Mouse (Mus musculus): ENCODE measurements around the gene Nrtn. TPM values are rescaled to one million over a fixed set of nuclear protein-coding genes. Genes with fewer than 3 reads are reported as not detected.

The Nrtn gene
- total RNA-seq, 2 experiments from 2014 or later, result 22.4 to 22.5 TPM

DNA sequence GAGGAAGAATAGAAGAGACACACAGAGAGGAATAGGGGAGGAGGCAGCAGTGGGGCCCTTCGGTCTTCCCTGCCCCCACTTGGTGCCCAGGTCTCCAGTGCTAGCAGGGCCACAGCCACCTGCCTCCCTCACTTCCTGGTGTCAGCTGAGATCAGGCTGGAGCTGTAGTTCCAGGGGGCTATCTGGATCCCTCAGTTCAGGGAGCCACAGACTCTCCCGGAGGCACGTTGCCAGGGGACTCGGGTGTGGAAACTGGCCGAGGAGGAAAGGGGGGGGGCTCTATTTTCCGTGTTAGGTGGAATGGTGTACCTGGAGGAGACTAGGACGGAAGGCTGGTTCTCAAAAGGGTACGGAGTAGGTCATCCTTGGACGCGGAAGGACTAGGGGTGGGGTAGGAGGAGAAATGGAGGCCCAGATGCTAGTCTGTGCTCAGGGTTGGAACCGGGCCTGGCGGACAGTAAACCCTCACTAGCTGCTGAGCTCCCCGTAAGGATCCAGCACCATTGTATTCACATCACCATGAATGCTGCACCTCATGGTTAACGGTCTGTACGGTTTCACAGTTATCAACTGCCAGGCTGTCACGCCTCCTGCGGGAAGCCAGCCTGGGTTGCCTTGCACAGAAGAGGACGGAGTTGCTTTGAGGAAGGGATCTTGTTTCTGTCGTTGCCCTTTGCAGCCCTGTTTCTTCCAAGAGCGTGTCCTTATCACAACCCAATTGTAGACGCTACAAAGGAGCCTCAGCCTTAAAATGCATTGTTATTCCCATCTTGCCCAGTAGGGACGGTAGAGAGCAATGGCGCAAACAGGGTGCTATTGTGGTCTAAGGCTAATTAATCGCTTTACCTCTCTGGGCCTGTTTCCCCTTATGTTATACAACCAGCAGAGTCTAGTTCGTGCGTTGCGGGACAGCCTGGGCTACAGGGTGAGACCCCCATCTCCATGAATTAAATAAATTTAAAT, 5.7 kb upstream of the Nrtn start:
- DNase-seq, result peak; percentile 72

DNA sequence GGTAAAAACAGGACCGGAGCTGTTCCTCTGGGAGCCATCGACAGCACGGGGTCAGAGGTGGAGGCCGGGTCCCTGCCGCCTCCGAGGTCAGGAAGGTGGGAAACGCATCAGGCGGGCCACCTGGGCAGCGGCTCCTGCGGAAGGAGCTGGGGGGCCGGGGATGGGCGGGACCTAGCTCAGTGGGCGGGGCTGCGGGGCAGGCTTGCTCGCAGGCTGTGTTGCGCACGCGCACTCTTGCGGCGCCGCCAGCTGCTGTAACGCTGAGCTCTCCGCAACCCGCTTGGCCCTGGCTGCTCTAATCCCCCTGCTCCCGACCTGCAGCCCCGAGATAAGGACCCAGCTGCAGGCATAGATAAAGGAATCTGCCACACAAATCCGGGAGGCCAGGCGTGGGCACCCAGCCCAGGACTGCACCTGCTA, 4.7 kb upstream of the Nrtn start:
- peak; percentile 91 for DNase-seq

DNA sequence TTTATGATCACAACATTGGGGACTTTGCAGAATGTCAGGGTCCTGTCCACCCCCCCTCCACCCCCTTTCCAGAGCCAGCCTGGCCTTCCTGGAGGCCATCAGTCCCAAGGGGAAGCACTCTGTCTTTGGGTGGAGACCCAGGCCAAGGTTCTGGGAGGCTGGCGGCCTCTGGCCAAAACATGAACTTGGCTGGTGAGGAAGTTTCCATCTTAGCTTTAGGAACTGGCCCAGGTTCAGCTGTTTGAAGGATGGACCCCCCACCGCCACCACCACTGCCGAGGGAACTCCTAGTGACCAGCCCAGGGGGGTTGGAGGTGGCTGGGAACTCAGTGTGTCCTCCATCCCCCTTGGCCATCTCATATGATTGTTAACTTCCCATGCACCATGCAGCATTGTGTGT, 3.7 kb upstream of the Nrtn start:
- no peak for DNase-seq

DNA sequence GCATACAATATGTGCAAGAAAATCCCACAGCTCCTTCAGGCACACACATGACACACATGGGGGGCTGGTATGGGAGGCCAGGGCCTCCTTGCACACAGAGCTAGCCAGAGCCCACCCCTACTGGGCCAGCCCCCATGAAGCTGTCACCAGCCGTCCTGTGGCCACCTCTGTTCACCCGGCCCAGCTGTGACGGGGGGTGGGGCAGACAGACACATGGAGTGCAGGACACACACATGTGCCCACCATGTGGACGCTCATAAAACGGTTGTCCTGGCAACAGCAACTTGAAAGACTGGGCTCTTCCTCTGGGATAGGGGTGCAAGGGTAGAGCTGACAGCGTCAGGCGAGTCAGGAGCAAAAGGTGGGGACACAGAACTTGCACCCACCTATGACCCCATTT, 1.9 kb upstream of the Nrtn start:
- no peak for DNase-seq

DNA sequence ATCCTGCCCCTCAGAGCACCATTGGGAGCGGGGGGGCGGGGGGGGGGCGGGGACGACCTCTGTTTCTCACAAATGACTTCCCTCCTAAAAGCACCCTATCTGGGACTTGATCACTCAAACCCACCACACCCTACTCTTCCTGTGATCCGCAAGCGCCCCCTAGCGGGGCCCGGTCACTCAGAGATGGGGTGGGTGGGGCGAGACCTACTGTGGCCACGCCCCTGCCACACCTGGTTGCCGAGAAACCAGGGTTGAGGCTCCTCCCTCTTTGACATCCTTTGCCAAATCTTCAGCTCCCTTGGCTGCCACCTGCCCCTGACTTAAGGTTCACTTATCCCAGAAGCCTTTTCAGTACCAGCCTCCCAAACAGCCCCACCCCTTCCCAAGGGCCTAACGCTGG, 802 bp upstream of the Nrtn start:
- DNase-seq, result peak; percentile 77

DNA sequence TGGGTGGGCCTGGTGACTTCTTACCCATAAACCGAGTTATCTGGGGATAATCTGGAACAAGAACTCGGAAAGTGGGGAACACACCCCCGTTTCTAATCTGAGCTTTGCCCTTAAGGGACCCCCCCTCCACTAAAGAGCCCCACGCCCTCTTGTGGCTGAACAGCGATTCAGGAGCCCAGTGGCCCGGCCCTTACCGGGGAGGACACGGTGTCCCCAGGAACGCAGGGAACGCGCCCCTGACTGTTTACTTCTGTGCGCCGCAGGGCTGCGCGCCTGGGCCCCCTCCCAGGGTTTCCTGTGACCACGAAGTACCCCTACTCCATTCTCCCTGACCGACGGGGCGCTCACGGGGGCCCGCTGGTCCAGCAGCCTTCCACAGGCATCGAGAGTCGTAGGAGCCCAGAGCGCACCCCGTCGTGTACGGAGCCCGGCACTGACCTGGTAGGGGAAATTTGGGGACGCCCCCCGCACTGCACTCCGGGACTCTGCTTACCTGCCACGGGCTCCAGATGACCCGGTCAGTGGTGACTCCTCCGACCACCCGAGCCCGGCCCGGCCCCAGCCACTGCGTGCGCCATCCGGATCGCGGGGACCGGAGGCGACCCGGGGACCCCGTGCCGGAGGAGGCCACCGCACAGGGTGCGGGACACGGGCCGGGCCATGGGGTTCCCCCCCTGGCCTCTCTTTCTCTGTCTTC, 479 bp downstream of the Nrtn start:
- peak; percentile 63 for DNase-seq

DNA sequence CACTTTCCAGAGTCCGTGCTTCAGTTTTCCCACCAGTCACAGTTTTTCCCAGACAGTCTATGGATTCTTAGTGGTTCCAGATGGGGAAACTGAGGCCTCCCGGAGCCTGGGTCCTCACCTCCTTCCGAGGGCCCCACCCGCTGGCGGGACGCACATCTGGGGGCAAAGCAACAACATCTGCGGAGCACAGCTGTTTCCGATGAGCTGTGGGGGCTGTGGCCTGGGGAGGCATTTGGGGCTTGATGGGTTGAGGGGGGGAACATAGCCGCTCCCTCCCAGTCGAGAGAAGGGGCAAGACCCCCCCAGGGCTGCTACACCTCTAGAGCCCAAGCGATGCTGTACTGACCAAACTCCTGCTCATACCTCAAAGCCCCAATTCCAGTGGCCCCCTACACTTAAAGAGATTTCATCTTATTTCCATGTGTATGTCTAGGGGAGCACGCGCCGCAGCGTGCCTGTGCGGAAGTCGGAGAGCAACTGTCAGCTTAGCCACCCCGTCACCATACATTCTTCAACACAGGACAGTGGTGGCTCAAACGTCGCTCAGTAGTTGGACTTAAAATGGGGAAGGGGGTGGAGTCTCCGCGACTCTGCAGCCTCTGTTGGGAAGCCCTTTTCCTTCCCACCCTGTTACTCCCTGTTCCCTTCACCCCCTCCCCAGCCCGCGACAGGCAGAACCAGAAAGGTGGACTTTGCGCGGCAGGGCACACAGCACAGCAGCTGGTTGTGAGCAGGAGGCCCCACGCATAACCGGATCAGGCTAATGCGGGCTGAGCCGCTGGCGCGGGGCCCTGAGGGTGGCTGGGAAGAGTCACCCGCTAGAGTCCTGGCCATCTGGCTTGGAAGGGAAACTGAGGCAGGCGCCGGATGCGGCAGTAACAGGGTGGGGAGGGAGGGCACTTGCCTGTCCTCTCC, 2.8 kb downstream of the Nrtn start:
- no peak for DNase-seq

DNA sequence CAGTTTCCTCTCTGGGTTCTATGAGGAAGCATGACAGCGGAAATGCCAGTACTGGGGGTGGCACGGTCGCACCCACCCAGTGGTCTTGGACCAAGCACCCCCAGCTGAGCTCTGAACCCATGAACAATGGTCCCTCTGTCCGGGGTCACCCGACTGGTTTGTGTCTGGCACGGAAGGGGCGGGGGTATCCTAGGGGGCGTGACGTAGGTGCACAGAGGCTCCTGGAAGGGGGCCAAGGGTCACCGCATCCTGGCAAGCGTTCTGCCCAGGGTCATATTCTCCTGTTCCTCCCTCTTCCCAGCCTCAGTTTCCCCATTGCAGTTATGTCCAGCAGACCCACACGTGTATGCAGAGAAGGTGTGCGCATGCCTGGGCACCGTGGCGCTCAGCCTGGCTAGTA, 3.9 kb downstream of the Nrtn start:
- no peak for DNase-seq

DNA sequence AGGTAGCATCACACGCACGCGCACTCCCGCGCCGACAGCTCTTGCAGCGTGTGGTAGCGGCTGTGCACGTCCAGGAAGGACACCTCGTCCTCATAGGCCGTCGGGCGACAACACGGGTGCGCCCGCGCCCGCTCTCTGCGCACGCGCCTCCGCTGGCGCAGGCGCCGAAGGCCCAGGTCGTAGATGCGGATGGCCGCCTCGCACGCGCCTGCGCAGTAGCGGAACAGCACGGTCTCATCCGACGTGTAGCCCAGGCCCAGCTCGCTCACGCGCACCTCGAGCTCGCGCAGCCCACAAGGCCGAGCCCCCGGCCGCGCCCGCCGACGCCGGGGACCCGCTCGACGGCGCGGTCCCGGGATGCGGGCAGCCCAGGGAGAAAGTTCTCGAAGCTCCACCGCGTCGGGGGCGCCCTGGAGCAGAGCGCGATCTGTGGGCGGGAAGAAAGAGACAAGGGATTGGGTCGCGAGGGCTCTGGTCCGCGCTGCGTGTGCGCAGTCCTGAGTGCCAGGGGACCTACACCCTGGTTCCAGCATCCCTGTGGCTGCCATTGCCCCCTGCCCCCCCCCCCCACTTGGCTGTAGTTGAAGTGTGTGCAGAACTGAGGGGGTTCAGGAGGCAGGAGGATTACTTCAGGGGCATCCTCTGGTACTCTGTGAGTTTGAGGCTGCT, 5.8 kb downstream of the Nrtn start:
- peak; percentile 60 for DNase-seq

DNA sequence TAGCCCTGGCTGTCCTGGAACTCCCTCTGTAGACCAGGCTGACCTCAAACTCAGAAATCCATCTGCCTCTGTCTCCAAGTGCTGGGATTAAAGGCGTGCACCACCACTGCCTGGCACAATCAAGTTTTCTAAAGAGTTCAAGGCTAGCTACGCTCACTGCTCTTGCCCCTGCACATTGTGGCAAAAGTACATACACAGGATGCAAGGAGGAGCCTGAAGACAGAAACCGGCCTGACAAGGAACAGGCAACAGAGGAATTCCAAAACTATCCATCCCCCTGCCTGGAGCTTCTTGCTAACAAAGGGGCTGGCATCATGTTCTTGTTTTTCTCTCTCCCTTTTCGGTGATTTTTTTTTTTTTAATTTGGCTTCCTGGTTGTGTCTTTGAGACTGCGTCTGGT, 13.2 kb downstream of the Nrtn start:
- DNase-seq, result no peak

DNA sequence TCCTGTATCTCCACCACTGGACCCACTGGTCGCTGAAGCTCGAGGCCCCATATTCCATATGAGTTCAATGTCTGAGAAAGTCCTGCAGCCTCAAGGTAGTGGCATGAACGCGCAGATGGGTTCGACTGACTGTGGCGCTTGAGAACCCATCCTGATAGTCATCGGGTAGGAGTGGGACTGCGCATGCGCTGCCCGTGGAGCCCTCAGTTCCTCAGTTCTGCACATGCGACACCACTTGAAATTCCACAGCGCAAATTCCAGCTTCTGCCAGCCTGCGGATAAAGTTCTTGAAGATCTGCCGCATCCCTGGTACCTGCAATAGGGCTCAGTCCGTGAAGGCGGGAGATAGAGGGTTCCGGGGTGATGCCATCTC, 16.6 kb downstream of the Nrtn start:
- DNase-seq, result no peak

DNA sequence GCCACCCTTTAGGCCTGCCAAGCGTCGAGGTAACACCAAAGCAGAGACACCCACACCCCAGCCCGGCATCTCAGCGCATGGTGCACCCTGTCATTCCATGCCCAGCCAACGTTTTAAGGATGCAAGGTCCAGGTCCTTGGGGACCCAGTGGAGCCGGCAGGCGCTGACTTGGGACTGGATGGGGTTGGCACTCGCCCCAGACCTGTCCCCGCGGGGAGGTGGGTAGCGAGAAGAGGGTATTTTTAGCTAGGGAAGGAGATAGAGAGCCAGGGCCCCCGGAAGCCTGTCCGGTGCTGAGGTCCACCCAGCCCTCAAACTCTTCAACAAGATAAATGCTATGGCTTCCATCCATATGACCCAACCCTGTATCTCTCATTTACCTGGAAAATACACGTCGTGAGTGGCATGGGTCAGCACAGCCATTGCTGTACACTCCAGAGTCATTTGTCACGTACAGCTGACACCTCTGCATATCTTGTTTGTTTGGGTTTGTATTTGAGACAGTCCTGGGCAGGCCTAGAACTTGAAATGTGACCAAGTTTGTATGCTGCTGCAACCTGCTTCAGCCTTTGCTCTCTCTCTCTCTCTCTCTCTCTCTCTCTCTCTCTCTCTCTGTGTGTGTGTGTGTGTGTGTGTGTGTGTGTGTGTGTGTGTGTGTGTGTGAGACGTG, 17.1 kb downstream of the Nrtn start:
- DNase-seq, result peak; percentile 83

DNA sequence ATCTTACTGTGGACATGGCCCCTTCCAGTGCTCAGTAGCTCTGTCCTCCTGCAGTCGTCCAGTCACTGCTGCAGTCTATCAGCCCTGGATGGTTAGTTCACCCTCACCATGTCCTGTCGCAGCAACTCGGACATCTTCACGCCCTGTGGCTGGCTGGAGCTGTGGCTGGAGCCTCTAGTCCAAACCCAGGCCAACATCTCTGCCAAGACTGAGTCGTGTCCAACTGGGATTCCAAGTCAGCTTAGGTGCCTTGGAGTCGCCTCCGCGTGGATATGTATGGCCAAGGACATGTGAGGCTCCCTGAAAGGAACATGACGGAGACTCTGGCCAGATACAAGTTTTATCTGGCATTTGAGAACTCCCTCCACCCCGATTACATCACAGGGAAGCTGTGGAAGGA, 19.1 kb downstream of the Nrtn start:
- no peak for DNase-seq

DNA sequence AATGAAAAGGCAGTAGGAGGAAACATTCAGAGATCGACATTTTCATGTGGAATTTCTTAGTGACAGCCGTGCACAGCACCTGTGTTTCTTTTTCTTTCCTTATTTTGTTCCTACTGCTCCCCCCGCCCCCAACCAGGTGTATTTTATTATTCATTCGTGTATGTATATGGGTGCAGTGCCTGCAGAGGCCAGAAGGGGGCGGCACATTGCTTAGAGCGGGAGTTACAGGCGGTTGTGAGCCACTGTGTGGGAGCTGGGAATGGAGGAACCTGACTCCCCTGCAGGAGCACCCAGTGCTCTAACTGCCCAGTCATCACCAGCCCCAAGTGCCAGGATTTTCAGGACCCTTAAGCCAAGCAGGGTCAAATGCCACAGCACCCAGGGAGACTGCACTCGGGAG, 20.8 kb downstream of the Nrtn start:
- DNase-seq, result no peak

DNA sequence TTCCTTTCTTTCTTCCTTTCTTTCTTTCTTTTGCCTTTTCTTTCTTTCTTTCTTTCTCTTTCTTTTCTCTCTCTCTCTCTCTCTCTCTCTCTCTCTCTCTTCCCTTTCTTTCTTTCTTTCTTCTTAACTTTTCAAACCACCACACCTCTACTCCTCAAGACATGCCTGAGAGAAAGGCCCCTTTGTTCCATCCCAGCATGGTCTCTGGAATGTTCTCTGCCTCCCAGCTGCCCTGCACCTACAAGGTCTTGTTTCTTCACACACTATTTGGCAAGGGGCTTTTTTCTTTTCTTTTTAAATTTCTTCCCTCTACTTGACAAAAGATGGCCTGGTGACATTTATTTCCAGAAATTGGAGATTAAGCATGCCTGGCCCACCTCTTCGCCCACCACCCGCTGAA, 27.7 kb downstream of the Nrtn start:
- DNase-seq, result no peak

DNA sequence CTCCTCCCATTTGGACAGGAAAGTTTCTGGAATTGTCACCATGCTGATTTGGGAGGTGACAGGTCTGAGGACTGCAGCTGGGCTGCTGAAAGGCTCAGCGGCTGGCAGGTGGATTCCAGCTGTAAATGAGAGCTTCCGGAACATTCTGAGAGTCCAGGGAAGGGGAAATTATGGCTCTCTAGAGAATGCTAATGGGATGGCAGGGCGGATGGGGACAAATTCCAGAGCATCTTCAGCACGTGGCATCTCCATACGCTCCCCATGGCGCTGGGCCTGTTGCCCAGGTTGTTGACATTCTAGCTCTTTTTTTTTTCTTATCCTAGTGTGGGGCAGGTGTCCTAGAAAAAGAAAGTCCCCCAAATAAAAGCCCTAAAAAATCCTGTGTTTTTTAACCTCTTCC, 28.2 kb downstream of the Nrtn start:
- DNase-seq, result no peak

DNA sequence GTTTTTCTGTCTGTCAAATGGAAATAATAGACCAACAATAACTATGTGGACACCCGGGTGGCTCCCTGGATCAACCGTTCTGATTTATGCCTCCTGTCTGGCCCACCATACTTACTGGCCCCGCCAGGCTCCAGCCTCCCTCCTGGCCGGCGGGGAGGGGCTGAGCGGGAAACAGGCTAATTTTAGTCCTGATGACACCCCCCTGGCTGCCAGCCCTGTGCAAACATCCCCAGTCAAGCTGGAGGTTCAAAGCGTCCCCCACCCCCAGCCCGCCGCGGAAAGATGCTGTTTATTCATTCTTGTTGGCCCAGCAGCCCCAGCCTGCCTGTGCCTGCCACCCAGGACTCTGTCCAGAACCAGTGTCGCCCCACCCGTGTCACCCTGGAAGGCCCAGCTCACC, 29.2 kb downstream of the Nrtn start:
- peak; percentile 69 for DNase-seq

DNA sequence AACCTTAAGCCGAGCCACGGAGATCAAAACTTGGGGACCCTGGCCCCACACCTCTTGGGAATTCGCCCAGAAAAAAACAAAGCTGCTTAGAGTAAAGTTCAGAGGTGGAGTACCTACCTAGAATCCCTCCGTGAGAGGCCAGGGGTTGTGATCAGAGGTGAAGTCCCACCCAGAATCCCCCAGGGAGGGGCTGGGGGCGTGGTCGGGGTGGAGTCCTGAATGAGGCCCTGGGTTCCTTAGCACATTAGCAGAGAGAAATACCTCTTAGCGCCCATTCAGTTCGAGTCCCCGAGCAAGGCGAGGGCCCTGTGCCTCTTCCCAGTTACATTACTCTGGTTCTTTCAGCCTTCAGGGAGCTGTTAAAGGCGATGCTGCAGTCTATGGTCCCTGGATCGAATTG, 29.7 kb downstream of the Nrtn start:
- no peak for DNase-seq

DNA sequence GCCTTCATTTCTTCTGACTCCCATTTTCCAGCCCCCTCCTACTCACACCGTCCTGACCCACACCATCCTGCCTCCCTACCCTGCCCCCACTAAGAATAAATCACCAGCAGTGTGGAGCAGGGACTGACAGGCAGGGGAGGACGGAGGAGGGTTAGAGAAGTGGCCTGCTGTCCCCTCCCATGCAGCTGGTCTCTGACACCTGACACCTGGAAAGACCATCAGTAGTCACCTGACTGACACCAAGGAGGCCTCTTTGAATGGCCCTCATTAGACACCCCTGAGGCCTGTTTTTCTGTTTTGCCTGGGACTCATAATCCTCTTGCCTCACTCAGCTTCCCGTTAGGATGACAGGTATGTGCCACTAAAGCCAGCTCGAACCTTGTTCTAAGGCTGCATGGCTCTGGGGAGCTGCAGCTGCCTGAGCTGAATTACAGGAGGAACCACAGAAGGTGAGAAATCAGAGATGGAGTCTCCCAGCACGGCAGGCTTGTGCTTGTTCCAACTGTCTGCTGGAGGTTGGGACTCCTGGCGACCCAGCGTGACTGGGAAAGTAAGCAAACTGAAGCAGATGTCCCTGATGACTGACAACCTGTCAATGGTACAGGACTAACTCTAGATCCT, 30.2 kb downstream of the Nrtn start:
- DNase-seq, result no peak

DNA sequence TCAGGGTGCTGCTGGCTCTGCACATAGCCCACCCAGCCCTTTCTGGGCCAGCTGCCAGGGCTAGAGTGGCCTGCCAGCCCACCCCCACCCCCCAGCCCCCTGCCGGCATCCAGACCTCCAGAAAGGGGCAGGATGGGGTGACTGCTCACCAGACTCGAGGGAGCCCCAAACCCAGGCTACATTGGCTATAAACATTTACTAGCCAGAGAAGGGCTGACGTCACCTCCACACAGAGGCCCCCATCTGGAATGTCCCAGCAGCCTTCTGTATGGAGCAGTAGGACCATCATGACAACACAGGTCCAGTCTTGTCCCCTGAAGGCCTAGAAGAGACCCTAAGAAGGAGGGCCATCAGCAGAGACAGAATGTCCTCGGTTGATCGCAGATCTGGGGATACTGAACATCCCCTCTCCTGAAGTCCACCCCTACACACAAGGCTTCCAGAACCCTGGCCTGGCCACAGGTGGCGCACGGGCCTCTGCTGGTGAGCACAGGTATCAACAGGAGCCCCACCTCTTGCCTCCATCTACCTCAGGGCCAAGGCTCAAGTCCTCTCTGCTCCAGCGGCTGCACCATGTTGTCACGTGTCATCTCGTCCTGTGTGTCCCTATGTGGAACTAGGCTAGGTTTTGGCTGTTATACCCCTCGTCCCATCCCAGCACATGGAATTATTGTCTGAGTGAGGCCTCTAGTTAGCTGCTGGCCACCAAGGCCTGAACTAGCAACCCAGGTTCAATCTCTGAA, 33.7 kb downstream of the Nrtn start:
- DNase-seq, result no peak

DNA sequence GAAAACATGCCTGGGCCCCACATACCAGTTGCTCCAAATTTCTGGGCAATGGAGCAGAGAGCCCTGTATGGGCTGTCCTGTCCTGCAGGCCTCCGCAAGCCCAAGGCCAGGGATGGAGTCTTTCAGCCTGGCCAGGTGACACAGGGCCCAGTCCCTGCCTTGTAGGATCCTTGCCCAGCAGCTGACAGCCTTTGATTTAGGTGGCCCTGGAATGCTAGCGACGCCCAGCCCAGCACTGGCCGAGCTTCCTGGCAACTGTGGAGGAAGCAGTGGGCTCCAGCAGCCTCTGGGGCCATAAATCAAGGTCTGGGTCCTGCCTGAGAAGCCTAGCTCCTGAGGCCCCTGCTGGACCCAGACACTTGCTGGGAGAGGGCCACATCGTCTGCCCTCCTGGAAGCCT, 34.9 kb downstream of the Nrtn start:
- DNase-seq, result no peak

All from heart, postnatal 4 days (tissue).